Mouse (Mus musculus) ES-E14 (cell line): Measurements from ENCODE around the gene Ptprf. TPM values are rescaled to one million over a fixed set of nuclear protein-coding genes. Genes with fewer than 3 reads are reported as not detected.
A peak's percentile ranks its signal among the peaks of the same experiment; 100 is the strongest.

Experiments
- DNase-seq: peaks from one replicate; pipeline ENCODE4 v3.0.0-alpha.2; 2013; ENCODE audit warnings: low read depth, low spot score
- H3K27ac ChIP-seq: 2 replicates; pipeline ENCODE4 v1.5.1; 2012; ENCODE audit warnings: low read depth, mild to moderate bottlenecking, low read length, moderate library complexity, mixed read lengths; ENCODE audit not compliant: poor library complexity, insufficient read depth, severe bottlenecking
- H3K36me3 ChIP-seq: 2 replicates; pipeline ENCODE4 v1.6.1; 2012; ENCODE audit warnings: mild to moderate bottlenecking, low read length, moderate library complexity, mixed read lengths; ENCODE audit not compliant: control insufficient read depth, poor library complexity, insufficient read depth, severe bottlenecking
- H3K4me1 ChIP-seq, 2 experiments: fragments of 150-350 bp in 1 of 2; sonication (generic) in 1 of 2; 2 replicates each; pipeline ENCODE4 v1.6.1; 2012; ENCODE audit warnings: low read length in 2 of 2, mild to moderate bottlenecking in 1 of 2, mixed read lengths in 1 of 2; ENCODE audit not compliant: control insufficient read depth in 2 of 2, insufficient read depth in 2 of 2, poor library complexity in 1 of 2
- H3K4me3 ChIP-seq, 2 experiments: fragments of 150-350 bp in 1 of 2; sonication (generic) in 1 of 2; 2 replicates each; pipeline ENCODE4 v1.5.1; 2012; ENCODE audit warnings: low read length in 2 of 2, low read depth in 1 of 2, mild to moderate bottlenecking in 1 of 2, mixed read lengths in 1 of 2; ENCODE audit not compliant: insufficient read depth in 1 of 2, poor library complexity in 1 of 2, severe bottlenecking in 1 of 2
- H3K9ac ChIP-seq: 2 replicates; pipeline ENCODE4 v1.6.1; 2012; ENCODE audit warnings: low read depth, mild to moderate bottlenecking, low read length, mixed read lengths; ENCODE audit not compliant: poor library complexity, insufficient read depth, severe bottlenecking
- H3K9me3 ChIP-seq: fragments of 150-350 bp; sonication (generic); 2 replicates; pipeline ENCODE4 v1.6.1; 2012; ENCODE audit warnings: low read depth, mild to moderate bottlenecking, low read length; ENCODE audit not compliant: control insufficient read depth, insufficient read depth
- CHD2 ChIP-seq: IDR thresholded peaks from 2 replicates; pipeline ENCODE4 v1.6.1; 2014; ENCODE audit warnings: mild to moderate bottlenecking, low read depth, low read length, inconsistent platforms
- HCFC1 ChIP-seq: IDR thresholded peaks from 2 replicates; pipeline ENCODE4 v1.6.1; 2012; ENCODE audit warnings: low read length, inconsistent platforms, borderline replicate concordance; ENCODE audit not compliant: insufficient read depth
- MAFK ChIP-seq: IDR thresholded peaks from 2 replicates; pipeline ENCODE4 v1.6.1; 2014; ENCODE audit warnings: mild to moderate bottlenecking, low read depth, low read length, inconsistent platforms; ENCODE audit not compliant: insufficient read depth
- ZC3H11A ChIP-seq: IDR thresholded peaks from 2 replicates; pipeline ENCODE4 v1.6.1; 2012; ENCODE audit warnings: low read depth, mild to moderate bottlenecking, inconsistent platforms, low read length, borderline replicate concordance
- ZNF384 ChIP-seq: IDR thresholded peaks from 2 replicates; pipeline ENCODE4 v1.6.1; 2012; ENCODE audit warnings: low read depth, low read length, inconsistent platforms
- in situ Hi-C, 2 experiments: fragments of 600-800 bp; cut with MboI; formaldehyde crosslinking; loops; one replicate each; pipeline ENCODE4 v1.15.1; 2025; ENCODE audit warnings: low sequenced_read_pairs in 2 of 2, inconsistent platforms in 1 of 2; ENCODE audit not compliant: unreplicated experiment in 2 of 2
- total RNA-seq: library from RNA; depleted of rRNA; stranded (reverse); fragments of 300-350 nt; gene quantifications from 2 replicates; pipeline ENCODE4 v1.2.3, GENCODE M21; 2012; rRNA removed

The Ptprf gene
- 226 and 491 TPM in 2 replicates for total RNA-seq

DNA sequence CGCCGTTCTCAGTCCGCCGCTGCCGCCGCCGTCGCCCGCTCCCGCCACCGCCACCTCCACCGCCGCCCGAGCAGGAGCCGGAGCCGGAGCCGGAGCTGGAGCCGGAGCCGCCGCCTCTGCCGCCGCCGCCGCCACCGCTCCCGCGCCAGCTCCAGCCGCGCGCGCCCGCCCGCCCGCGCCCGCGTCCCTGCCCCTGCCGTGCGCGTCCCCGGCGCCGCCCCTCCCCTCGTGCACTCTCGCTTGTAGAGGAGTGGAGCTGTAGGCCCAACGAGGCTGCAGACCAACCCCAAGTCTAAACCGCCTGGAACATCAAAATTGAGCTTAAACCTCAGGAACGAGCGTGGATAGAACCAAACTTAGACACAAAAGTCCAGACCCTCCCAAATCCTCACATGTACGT is at the start of gene Ptprf:
Gene Ptprf (minus strand): TSS at position 175 of the 400 bp plus-strand sequence.
- H3K9me3 ChIP-seq: no peaks in the 10 kb centered on the region
- H3K27ac ChIP-seq: peak within 1 kb of the TSS; percentile 28
- peak; percentile 49 for DNase-seq
- peaks cover 6 to 17% of the 10 kb centered on the region in 2 experiments for H3K4me1 ChIP-seq
- peak within 1 kb of the TSS; percentile 68 to 96 for H3K4me3 ChIP-seq
- in situ Hi-C loops: loop anchor here in 1 of 2 experiments (10.0 kb wide), 1 partner anchor 76 kb away; no protein-coding TSS in a partner anchor
- peaks cover 11% of the 10 kb centered on the region; the same call in 1 of the 2 replicates for H3K36me3 ChIP-seq
- TF ChIP-seq ZC3H11A: no peak
- TF ChIP-seq MAFK: no peak
- TF ChIP-seq CHD2: no peak
- no peak for TF ChIP-seq HCFC1
- TF ChIP-seq ZNF384: no peak
- H3K9ac ChIP-seq: peak within 1 kb of the TSS; percentile 94

DNA sequence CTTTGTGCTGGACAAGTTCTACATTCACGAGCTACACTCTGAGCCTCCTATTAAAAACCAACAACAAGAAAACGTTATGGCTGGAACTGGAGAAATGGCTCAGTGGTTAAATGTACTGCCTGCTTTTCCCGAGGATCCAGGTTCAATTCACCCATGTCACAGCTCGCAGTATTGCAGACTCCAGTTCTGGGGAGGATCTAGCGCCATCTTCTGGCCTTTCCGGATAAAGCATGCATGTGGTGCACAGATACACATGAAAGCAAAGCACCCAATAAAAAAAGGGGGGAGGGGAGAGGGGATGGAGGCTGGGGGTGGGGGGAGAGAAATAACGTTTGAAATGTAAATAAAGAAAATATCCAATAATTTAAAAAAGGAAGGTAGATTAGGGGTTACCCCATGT is 45.5 kb upstream of the Ptprf start:
- in situ Hi-C loops: no loop called here
- Histone ChIP-seq H3K27ac (no peak overlapping the region), H3K9me3 (peaks cover 8% of the 10 kb centered on the region), H3K36me3 (no peaks in the 10 kb centered on the region), H3K9ac (no peak overlapping the region), H3K4me3 (no peak overlapping the region), H3K4me1 (no peaks in the 10 kb centered on the region)
- no peak for DNase-seq
- TF ChIP-seq HCFC1: no peak
- no peak for TF ChIP-seq ZNF384
- no peak for TF ChIP-seq MAFK

DNA sequence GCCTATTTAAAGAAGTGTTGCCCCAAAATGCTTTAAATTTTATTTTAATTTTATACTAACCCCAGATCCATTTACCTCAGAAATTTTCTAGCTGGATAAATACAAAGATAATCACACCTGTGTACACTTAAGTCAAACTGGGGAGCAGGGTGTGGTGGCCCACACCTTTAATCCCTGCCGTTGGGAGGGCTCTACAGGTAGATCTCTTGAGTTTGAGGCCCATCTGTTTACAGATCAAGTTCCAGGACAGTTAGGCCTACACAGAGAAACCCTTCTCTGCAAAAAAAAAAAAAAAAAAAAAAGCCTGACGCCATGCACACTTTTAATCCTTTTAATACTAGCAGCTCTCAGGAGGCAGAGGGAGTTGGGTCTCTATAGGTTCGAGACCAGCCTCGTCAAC is 44.8 kb upstream of the Ptprf start:
- in situ Hi-C loops: no loop called here

DNA sequence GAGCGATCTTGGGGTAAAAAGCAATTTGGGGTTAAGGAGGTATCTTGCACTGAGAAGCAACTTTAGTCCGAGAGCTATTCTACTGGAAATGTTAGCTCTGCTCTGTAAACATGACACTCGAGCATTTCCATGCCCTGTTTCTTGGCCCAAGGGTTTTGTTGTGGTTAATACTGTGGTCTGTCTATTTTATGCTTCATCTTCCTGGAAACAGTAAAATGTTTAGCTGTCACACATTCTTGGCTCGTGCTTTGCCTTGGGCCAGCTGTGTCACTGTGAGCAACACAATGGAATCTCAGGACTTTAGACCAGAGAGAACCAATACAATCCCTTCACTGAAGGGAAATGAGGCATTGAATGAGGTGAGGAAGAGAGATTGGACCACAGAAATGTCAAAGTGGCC is 40.6 kb upstream of the Ptprf start:
- no peaks in the 10 kb centered on the region for H3K36me3 ChIP-seq
- TF ChIP-seq MAFK (no peak), ZNF384 (no peak), CHD2 (no peak), ZC3H11A (no peak), HCFC1 (no peak)
- H3K9ac ChIP-seq: no peak overlapping the region
- H3K9me3 ChIP-seq: 0 out of 2 replicates have a peak, but pooled peaks cover 2% of the 10 kb centered on the region
- H3K4me1 ChIP-seq: no peaks in the 10 kb centered on the region
- H3K27ac ChIP-seq: no peak overlapping the region
- no peak overlapping the region for H3K4me3 ChIP-seq
- DNase-seq: no peak
- in situ Hi-C loops: no loop called here

More for the DNA sequence above, 44.8 kb upstream of the Ptprf start:
- H3K4me3 ChIP-seq: no peak overlapping the region
- H3K4me1 ChIP-seq: no peaks in the 10 kb centered on the region
- no peaks in the 10 kb centered on the region for H3K36me3 ChIP-seq
- no peak overlapping the region for H3K9ac ChIP-seq
- H3K9me3 ChIP-seq: peaks cover 8% of the 10 kb centered on the region
- TF ChIP-seq MAFK (no peak), CHD2 (no peak), ZC3H11A (no peak), ZNF384 (no peak), HCFC1 (no peak)
- DNase-seq: no peak
- no peak overlapping the region for H3K27ac ChIP-seq

DNA sequence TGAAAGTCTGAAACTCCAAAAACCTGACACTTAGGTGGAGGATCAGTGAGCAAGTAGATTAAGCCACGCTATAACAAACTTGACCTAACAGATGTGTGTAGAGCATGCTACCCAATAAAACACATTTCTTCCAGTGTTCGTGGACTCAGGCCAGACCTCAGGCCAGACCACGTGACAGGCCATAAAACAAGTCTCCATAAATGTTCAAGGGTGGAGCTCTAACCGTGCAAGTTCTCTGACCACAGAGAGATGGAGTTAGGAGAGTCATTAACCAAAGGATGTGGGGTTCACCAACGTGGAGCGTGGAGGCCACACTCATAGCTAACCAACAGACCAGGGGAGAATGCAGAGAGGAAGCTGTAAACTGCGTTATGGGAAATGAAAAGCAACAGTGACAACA is 35.3 kb upstream of the Ptprf start:
- H3K4me3 ChIP-seq: no peak overlapping the region
- TF ChIP-seq MAFK: no peak
- no peak for TF ChIP-seq CHD2
- TF ChIP-seq ZC3H11A: no peak
- no peak for TF ChIP-seq ZNF384
- TF ChIP-seq HCFC1: no peak
- in situ Hi-C loops: no loop called here
- H3K9ac ChIP-seq: no peak overlapping the region
- H3K36me3 ChIP-seq: no peaks in the 10 kb centered on the region
- no peak for DNase-seq
- no peak overlapping the region for H3K27ac ChIP-seq
- H3K9me3 ChIP-seq: no peaks in the 10 kb centered on the region
- no peaks in the 10 kb centered on the region for H3K4me1 ChIP-seq
